ENCODE assay signal across 8 mouse cellular contexts in genomic region chr4:49521346-49521745, GRCm38 (mm10). TPM values are rescaled to one million over a fixed set of nuclear protein-coding genes. Genes with fewer than 3 reads are reported as not detected.
A peak's percentile ranks its signal among the peaks of the same experiment; 100 is the strongest.
DNase-seq lines count a peak whose midpoint lies in the region; ATAC-seq and TF ChIP-seq lines count a peak whose summit lies in the region.

No protein-coding gene starts in this region.

- H3K4me1 ChIP-seq in lung, embryonic 14.5 days (ENCODE audit: insufficient read depth) = no peaks in the 10 kb centered on the region
- H3K4me1 ChIP-seq in embryonic facial prominence, embryonic 11.5 days (ENCODE audit: control insufficient read depth, insufficient read depth, low read length) = no peaks in the 10 kb centered on the region
- peaks cover 17% of the 10 kb centered on the region for H3K4me1 ChIP-seq in limb, embryonic 10.5 days
- peaks cover 14% of the 10 kb centered on the region for H3K4me1 ChIP-seq in neural tube, embryonic 14.5 days (ENCODE audit: control insufficient read depth, insufficient read depth, low read length)

- H3K9ac ChIP-seq in lung, embryonic 14.5 days = peak overlapping the region; percentile 71
- H3K9ac ChIP-seq in embryonic facial prominence, embryonic 11.5 days (replicated peaks; ENCODE audit: low read length) = peak overlapping the region; percentile 63
- peak overlapping the region; percentile 73 for H3K9ac ChIP-seq in neural tube, embryonic 14.5 days (replicated peaks; ENCODE audit: low read depth, low read length)

- H3K9me3 ChIP-seq in lung, embryonic 14.5 days (ENCODE audit: low read depth, low read length) = no peaks in the 10 kb centered on the region
- no peaks in the 10 kb centered on the region for H3K9me3 ChIP-seq in embryonic facial prominence, embryonic 11.5 days (replicated peaks; ENCODE audit: control insufficient read depth, low read length)
- H3K9me3 ChIP-seq in limb, embryonic 10.5 days (replicated peaks) = no peaks in the 10 kb centered on the region
- H3K9me3 ChIP-seq in neural tube, embryonic 14.5 days (ENCODE audit: control insufficient read depth, low read length) = no peaks in the 10 kb centered on the region

- peak; percentile 43 for TF ChIP-seq CTCF in lung, embryonic 14.5 days (IDR thresholded peaks at IDR 0.05; ENCODE audit: low read depth)

- WGBS in lung, embryonic 14.5 days = under 1% methylated on average over 17 of the region's 17 CpGs
- under 1% methylated on average over 17 of the region's 17 CpGs for WGBS in embryonic facial prominence, embryonic 11.5 days
- under 1% methylated on average over 17 of the region's 17 CpGs for WGBS in limb, embryonic 10.5 days
- WGBS in neural tube, embryonic 14.5 days = under 1% methylated on average over 17 of the region's 17 CpGs

- peak; percentile 74 for ATAC-seq in lung, embryonic 14.5 days (ENCODE audit: insufficient read depth)
- no peak; the same call in 1 of the 2 replicates for ATAC-seq in embryonic facial prominence, embryonic 11.5 days (replicated peaks; ENCODE audit: insufficient number of reproducible peaks, low FRiP score, low TSS enrichment, low read depth)
- peak; percentile 70; the same call in 1 of the 2 replicates for ATAC-seq in neural tube, embryonic 14.5 days (ENCODE audit: low read depth)

- no peak overlapping the region for H3K27ac ChIP-seq in lung, embryonic 14.5 days (ENCODE audit: low read depth)
- H3K27ac ChIP-seq in embryonic facial prominence, embryonic 11.5 days (replicated peaks; ENCODE audit: low read depth, low read length) = no peak overlapping the region
- peak overlapping the region; percentile 91 for H3K27ac ChIP-seq in limb, embryonic 10.5 days
- H3K27ac ChIP-seq in neural tube, embryonic 14.5 days (ENCODE audit: low read depth, low read length) = no peak overlapping the region

- H3K27me3 ChIP-seq in lung, embryonic 14.5 days (ENCODE audit: insufficient read depth, low read length) = no peaks in the 10 kb centered on the region
- no peaks in the 10 kb centered on the region for H3K27me3 ChIP-seq in embryonic facial prominence, embryonic 11.5 days (ENCODE audit: control insufficient read depth, insufficient read depth, low read length)
- H3K27me3 ChIP-seq in limb, embryonic 10.5 days (ENCODE audit: low read depth, poor library complexity, severe bottlenecking) = no peaks in the 10 kb centered on the region
- H3K27me3 ChIP-seq in neural tube, embryonic 14.5 days (ENCODE audit: control insufficient read depth, insufficient read depth, low read length) = no peaks in the 10 kb centered on the region

- peak overlapping the region; percentile 72 for H3K4me3 ChIP-seq in lung, embryonic 14.5 days (ENCODE audit: low read depth, low read length)
- peak overlapping the region; percentile 50 for H3K4me3 ChIP-seq in embryonic facial prominence, embryonic 11.5 days (ENCODE audit: low read depth, low read length)
- H3K4me3 ChIP-seq in limb, embryonic 10.5 days = peak overlapping the region; percentile 75
- H3K4me3 ChIP-seq in neural tube, embryonic 14.5 days (ENCODE audit: low read depth, low read length) = peak overlapping the region; percentile 64

- H3K36me3 ChIP-seq in lung, embryonic 14.5 days (ENCODE audit: insufficient read depth) = peaks cover 10% of the 10 kb centered on the region
- H3K36me3 ChIP-seq in embryonic facial prominence, embryonic 11.5 days (replicated peaks; ENCODE audit: control insufficient read depth, insufficient read depth, low read depth, low read length) = no peaks in the 10 kb centered on the region
- H3K36me3 ChIP-seq in limb, embryonic 10.5 days = peaks cover 45% of the 10 kb centered on the region
- H3K36me3 ChIP-seq in neural tube, embryonic 14.5 days (ENCODE audit: control insufficient read depth, insufficient read depth, low read length) = 0 out of 2 replicates have a peak, but pooled peaks cover 2% of the 10 kb centered on the region

- H3K4me2 ChIP-seq in lung, embryonic 14.5 days = peak overlapping the region; percentile 67
- peak overlapping the region; percentile 62 for H3K4me2 ChIP-seq in embryonic facial prominence, embryonic 11.5 days (ENCODE audit: low read depth, low read length)
- peak overlapping the region; percentile 71 for H3K4me2 ChIP-seq in neural tube, embryonic 14.5 days (ENCODE audit: low read depth, low read length)

- DNase-seq in lung, embryonic 14.5 days = no peak
- DNase-seq in lung, postnatal 10 days = no peak
- DNase-seq in embryonic facial prominence, embryonic 11.5 days (ENCODE audit: low spot score) = peak; percentile 46
- no peak for DNase-seq in limb, embryonic 10.5 days (ENCODE audit: low spot score)
- no peak for DNase-seq in adrenal gland, postnatal 14 days
- no peak for DNase-seq in layer of hippocampus, adult 9-11 months
- DNase-seq in testis, postnatal 14 days (ENCODE audit: low spot score) = no peak

RNA-seq across cellular contexts. Expression of gene Zfp189, which starts 0.4 kb away (rescaled TPM):
- 8.6 and 9.4 TPM in 2 replicates for polyA plus RNA-seq in lung, embryonic 14.5 days (2014; fragmentation: Nextera tagmentation; extraction: Ambion mirVana)
- 14.4 and 14.9 TPM in 2 replicates for polyA plus RNA-seq in embryonic facial prominence, embryonic 11.5 days (2014; fragmentation: Nextera tagmentation; extraction: Ambion mirVana)
- 8.8 and 11.3 TPM in 2 replicates for polyA plus RNA-seq in limb, embryonic 10.5 days (2016; fragmentation: Nextera tagmentation; extraction: Ambion mirVana)
- 13.0 and 14.5 TPM in 2 replicates for polyA plus RNA-seq in neural tube, embryonic 14.5 days (2014; fragmentation: Nextera tagmentation; extraction: Ambion mirVana)
- total RNA-seq in adrenal gland, postnatal 14 days (2021) = 7.9 and 8.4 TPM in 2 replicates

RNA-seq across cellular contexts. Expression of gene Mrpl50, which starts 0.5 kb away (rescaled TPM):
- 75.2 and 75.9 TPM in 2 replicates for polyA plus RNA-seq in lung, embryonic 14.5 days (2014; fragmentation: Nextera tagmentation; extraction: Ambion mirVana)
- polyA plus RNA-seq in embryonic facial prominence, embryonic 11.5 days (2014; fragmentation: Nextera tagmentation; extraction: Ambion mirVana) = 107 and 119 TPM in 2 replicates
- 79.6 and 86.6 TPM in 2 replicates for polyA plus RNA-seq in limb, embryonic 10.5 days (2016; fragmentation: Nextera tagmentation; extraction: Ambion mirVana)
- 79.1 and 83.1 TPM in 2 replicates for polyA plus RNA-seq in neural tube, embryonic 14.5 days (2014; fragmentation: Nextera tagmentation; extraction: Ambion mirVana)
- 45.5 and 50.0 TPM in 2 replicates for total RNA-seq in adrenal gland, postnatal 14 days (2021)

RNA-seq across cellular contexts. Expression of gene Baat, which starts 15.0 kb away (rescaled TPM):
- not detected in 2 replicates for polyA plus RNA-seq in lung, embryonic 14.5 days (2014; fragmentation: Nextera tagmentation; extraction: Ambion mirVana)
- polyA plus RNA-seq in embryonic facial prominence, embryonic 11.5 days (2014; fragmentation: Nextera tagmentation; extraction: Ambion mirVana) = not detected in 2 replicates
- 0.11 and 0.21 TPM in 2 replicates for polyA plus RNA-seq in limb, embryonic 10.5 days (2016; fragmentation: Nextera tagmentation; extraction: Ambion mirVana)
- not detected in 2 replicates for polyA plus RNA-seq in neural tube, embryonic 14.5 days (2014; fragmentation: Nextera tagmentation; extraction: Ambion mirVana)
- total RNA-seq in adrenal gland, postnatal 14 days (2021) = 0.30 and 10.4 TPM in 2 replicates

RNA-seq across cellular contexts. Expression of gene Aldob, which starts 28.0 kb away (rescaled TPM):
- not detected in 2 replicates for polyA plus RNA-seq in lung, embryonic 14.5 days (2014; fragmentation: Nextera tagmentation; extraction: Ambion mirVana)
- polyA plus RNA-seq in embryonic facial prominence, embryonic 11.5 days (2014; fragmentation: Nextera tagmentation; extraction: Ambion mirVana) = not detected in 2 replicates
- polyA plus RNA-seq in limb, embryonic 10.5 days (2016; fragmentation: Nextera tagmentation; extraction: Ambion mirVana) = not detected in 2 replicates
- 0.45 and 0.91 TPM in 2 replicates for polyA plus RNA-seq in neural tube, embryonic 14.5 days (2014; fragmentation: Nextera tagmentation; extraction: Ambion mirVana)
- total RNA-seq in adrenal gland, postnatal 14 days (2021) = 22.2 and 273 TPM in 2 replicates

RNA-seq across cellular contexts. Expression of gene Acnat1, which starts 47.6 kb away (rescaled TPM):
- 0.24 and 0.27 TPM in 2 replicates for polyA plus RNA-seq in lung, embryonic 14.5 days (2014; fragmentation: Nextera tagmentation; extraction: Ambion mirVana)
- polyA plus RNA-seq in embryonic facial prominence, embryonic 11.5 days (2014; fragmentation: Nextera tagmentation; extraction: Ambion mirVana) = not detected in 2 replicates
- polyA plus RNA-seq in limb, embryonic 10.5 days (2016; fragmentation: Nextera tagmentation; extraction: Ambion mirVana) = 0.10 TPM in 1 of 2 replicates, not detected in the other
- polyA plus RNA-seq in neural tube, embryonic 14.5 days (2014; fragmentation: Nextera tagmentation; extraction: Ambion mirVana) = not detected in 2 replicates
- 2.7 and 20.3 TPM in 2 replicates for total RNA-seq in adrenal gland, postnatal 14 days (2021)
